8 mouse cellular contexts compared by ENCODE assay signal in genomic region chr10:84917731-84918095, GRCm38 (mm10). TPM values are rescaled to one million over a fixed set of nuclear protein-coding genes. Genes with fewer than 3 reads are reported as not detected.
A peak's percentile ranks its signal among the peaks of the same experiment; 100 is the strongest.
DNase-seq lines count a peak whose midpoint lies in the region; ATAC-seq and TF ChIP-seq lines count a peak whose summit lies in the region.

No protein-coding gene starts in this region.

- peak; percentile 37 for ATAC-seq in lung, embryonic 14.5 days (ENCODE audit: insufficient read depth)
- ATAC-seq in forebrain, embryonic 11.5 days (replicated peaks; ENCODE audit: low FRiP score) = no peak; the same call in 1 of the 2 replicates
- ATAC-seq in limb, embryonic 14.5 days (ENCODE audit: low FRiP score, low read depth) = no peak
- ATAC-seq in stomach, embryonic 14.5 days (ENCODE audit: insufficient number of reproducible peaks, insufficient read depth, low FRiP score, low read depth) = no peak; the same call in 1 of the 2 replicates

- H3K27ac ChIP-seq in cerebellum, adult 2 months (ENCODE audit: insufficient read depth, low read length) = peak overlapping the region; percentile 82
- H3K27ac ChIP-seq in lung, embryonic 14.5 days (ENCODE audit: low read depth) = peak overlapping the region; percentile 92
- peak overlapping the region; percentile 88 for H3K27ac ChIP-seq in forebrain, embryonic 11.5 days (ENCODE audit: low read depth, low read length)
- peak overlapping the region; percentile 98 for H3K27ac ChIP-seq in limb, embryonic 14.5 days (replicated peaks; ENCODE audit: low read depth, low read length)
- peak overlapping the region; percentile 87 for H3K27ac ChIP-seq in stomach, embryonic 14.5 days (ENCODE audit: low read length)

- no peak; the same call in 1 of the 2 replicates for TF ChIP-seq POLR2A in cerebellum, adult 2 months (IDR thresholded peaks at IDR 0.05; ENCODE audit: borderline replicate concordance, insufficient read depth, low read length)
- no peak for TF ChIP-seq POLR2A in limb, embryonic 14.5 days (IDR thresholded peaks at IDR 0.05; ENCODE audit: borderline replicate concordance, extremely low read depth, insufficient read depth, insufficient read length)

- no peaks in the 10 kb centered on the region for H3K27me3 ChIP-seq in cerebellum, adult 2 months (ENCODE audit: control insufficient read depth, insufficient read depth, low read length)
- H3K27me3 ChIP-seq in lung, embryonic 14.5 days (ENCODE audit: insufficient read depth, low read length) = no peaks in the 10 kb centered on the region
- H3K27me3 ChIP-seq in forebrain, embryonic 11.5 days (ENCODE audit: control insufficient read depth, insufficient read depth, low read length) = no peaks in the 10 kb centered on the region; the same call in 1 of the 2 replicates
- no peaks in the 10 kb centered on the region for H3K27me3 ChIP-seq in limb, embryonic 14.5 days (ENCODE audit: control insufficient read depth, insufficient read depth, low read length)
- H3K27me3 ChIP-seq in stomach, embryonic 14.5 days (ENCODE audit: control insufficient read depth, insufficient read depth, low read length) = no peaks in the 10 kb centered on the region

- peak overlapping the region; percentile 91 for H3K4me3 ChIP-seq in cerebellum, adult 2 months (replicated peaks; ENCODE audit: insufficient read depth, low read depth, low read length)
- peak overlapping the region; percentile 86 for H3K4me3 ChIP-seq in lung, embryonic 14.5 days (ENCODE audit: low read depth, low read length)
- peak overlapping the region; percentile 90 for H3K4me3 ChIP-seq in forebrain, embryonic 11.5 days (ENCODE audit: low read depth, low read length)
- peak overlapping the region; percentile 87 for H3K4me3 ChIP-seq in limb, embryonic 14.5 days (replicated peaks; ENCODE audit: low read length)
- H3K4me3 ChIP-seq in stomach, embryonic 14.5 days (ENCODE audit: low read depth, low read length) = peak overlapping the region; percentile 69

- no peaks in the 10 kb centered on the region; the same call in 1 of the 2 replicates for H3K4me1 ChIP-seq in cerebellum, adult 2 months (ENCODE audit: control insufficient read depth, insufficient read depth, low read length)
- peaks cover 11% of the 10 kb centered on the region for H3K4me1 ChIP-seq in lung, embryonic 14.5 days (ENCODE audit: insufficient read depth)
- peaks cover 4% of the 10 kb centered on the region; the same call in 1 of the 2 replicates for H3K4me1 ChIP-seq in forebrain, embryonic 11.5 days (replicated peaks; ENCODE audit: control insufficient read depth, insufficient read depth, low read length)
- peaks cover 14% of the 10 kb centered on the region for H3K4me1 ChIP-seq in limb, embryonic 14.5 days (ENCODE audit: control insufficient read depth, insufficient read depth, low read length)
- H3K4me1 ChIP-seq in stomach, embryonic 14.5 days (ENCODE audit: control insufficient read depth, insufficient read depth, low read length) = peaks cover 10% of the 10 kb centered on the region

- 0% methylated on average over 27 of the region's 27 CpGs for WGBS in cerebellum, adult 2 months
- 2% methylated on average over 27 of the region's 27 CpGs for WGBS in lung, embryonic 14.5 days
- 0% methylated on average over 27 of the region's 27 CpGs for WGBS in forebrain, embryonic 11.5 days
- 0% methylated on average over 11 of the region's 27 CpGs for WGBS in limb, embryonic 14.5 days
- WGBS in stomach, embryonic 14.5 days = 0% methylated on average over 15 of the region's 27 CpGs

- H3K36me3 ChIP-seq in lung, embryonic 14.5 days (ENCODE audit: insufficient read depth) = no peaks in the 10 kb centered on the region
- no peaks in the 10 kb centered on the region for H3K36me3 ChIP-seq in forebrain, embryonic 11.5 days (ENCODE audit: control insufficient read depth, insufficient read depth, low read length)
- H3K36me3 ChIP-seq in limb, embryonic 14.5 days (ENCODE audit: control insufficient read depth, insufficient read depth, low read length) = no peaks in the 10 kb centered on the region
- H3K36me3 ChIP-seq in stomach, embryonic 14.5 days (ENCODE audit: control insufficient read depth, insufficient read depth, low read length) = no peaks in the 10 kb centered on the region; the same call in 1 of the 2 replicates

- H3K9me3 ChIP-seq in lung, embryonic 14.5 days (ENCODE audit: low read depth, low read length) = no peaks in the 10 kb centered on the region
- H3K9me3 ChIP-seq in forebrain, embryonic 11.5 days (ENCODE audit: control insufficient read depth, low read length) = no peaks in the 10 kb centered on the region
- H3K9me3 ChIP-seq in limb, embryonic 14.5 days (ENCODE audit: control insufficient read depth, low read length) = no peaks in the 10 kb centered on the region
- H3K9me3 ChIP-seq in stomach, embryonic 14.5 days (ENCODE audit: control insufficient read depth, low read depth, low read length) = no peaks in the 10 kb centered on the region

- no peak for TF ChIP-seq CTCF in cerebellum, adult 2 months (IDR thresholded peaks at IDR 0.05; ENCODE audit: borderline replicate concordance, insufficient read depth, low read depth, low read length)
- no peak for TF ChIP-seq CTCF in lung, embryonic 14.5 days (IDR thresholded peaks at IDR 0.05; ENCODE audit: low read depth)

- H3K4me2 ChIP-seq in lung, embryonic 14.5 days = peak overlapping the region; percentile 72
- H3K4me2 ChIP-seq in forebrain, embryonic 11.5 days (ENCODE audit: low read depth, low read length, severe bottlenecking) = peak overlapping the region; percentile 83
- peak overlapping the region; percentile 78 for H3K4me2 ChIP-seq in limb, embryonic 14.5 days (replicated peaks; ENCODE audit: low read depth, low read length, severe bottlenecking)
- H3K4me2 ChIP-seq in stomach, embryonic 14.5 days (replicated peaks; ENCODE audit: low read depth, low read length) = peak overlapping the region; percentile 63

- DNase-seq in cerebellum, adult 2 months = no peak
- no peak for DNase-seq in cerebellum, adult 11 months
- DNase-seq in lung, embryonic 14.5 days = peak; percentile 47
- no peak for DNase-seq in lung, postnatal 4 days
- no peak for DNase-seq in forebrain, embryonic 11.5 days (ENCODE audit: low spot score)
- peak; percentile 18 for DNase-seq in limb, embryonic 14.5 days (ENCODE audit: low spot score)
- DNase-seq in retina, postnatal 1 day = no peak

- H3K9ac ChIP-seq in lung, embryonic 14.5 days = peak overlapping the region; percentile 80
- peak overlapping the region; percentile 92 for H3K9ac ChIP-seq in forebrain, embryonic 11.5 days (ENCODE audit: low read length)
- peak overlapping the region; percentile 89 for H3K9ac ChIP-seq in limb, embryonic 14.5 days (ENCODE audit: low read depth, low read length, severe bottlenecking)
- H3K9ac ChIP-seq in stomach, embryonic 14.5 days (replicated peaks; ENCODE audit: low read depth, low read length) = peak overlapping the region; percentile 77

RNA-seq across cellular contexts. Expression of gene Ric8b, which starts 0.3 kb away (rescaled TPM):
- 41.5 and 43.3 TPM in 2 replicates for polyA plus RNA-seq in cerebellum, adult 2 months (2012; rRNA removed)
- 17.5 and 18.6 TPM in 2 replicates for polyA plus RNA-seq in lung, embryonic 14.5 days (2014; fragmentation: Nextera tagmentation; extraction: Ambion mirVana)
- polyA plus RNA-seq in forebrain, embryonic 11.5 days (2014; fragmentation: Nextera tagmentation; extraction: Ambion mirVana) = 22.4 and 27.4 TPM in 2 replicates
- 27.6 and 30.4 TPM in 2 replicates for polyA plus RNA-seq in limb, embryonic 14.5 days (2012; rRNA removed)
- 17.8 and 20.8 TPM in 2 replicates for polyA plus RNA-seq in limb, embryonic 14.5 days (2014; fragmentation: Nextera tagmentation; extraction: Ambion mirVana)
- 21.9 and 22.2 TPM in 2 replicates for polyA plus RNA-seq in stomach, embryonic 14.5 days (2014; fragmentation: Nextera tagmentation; extraction: Ambion mirVana)

Comparison
In these comparisons a context has a peak if more than half of its experiments do, and no peak if none do; other contexts are left out.
1. DNase-seq: peak in lung, embryonic 14.5 days (single experiment) and limb, embryonic 14.5 days (single experiment); none in cerebellum, adult 2 months (0 of 2), cerebellum, adult 11 months (single experiment), lung, postnatal 4 days (0 of 2), forebrain, embryonic 11.5 days (single experiment) and retina, postnatal 1 day (single experiment).
2. Peak in every context shown above with its lines, with median percentiles within 50 percentile points of each other: H3K27ac ChIP-seq, H3K4me3 ChIP-seq, H3K4me2 ChIP-seq and H3K9ac ChIP-seq.